Mouse (Mus musculus): ENCODE data around the gene Psmd5.
A peak's percentile ranks its signal among the peaks of the same experiment; 100 is the strongest.

Psmd5 gene

DNA sequence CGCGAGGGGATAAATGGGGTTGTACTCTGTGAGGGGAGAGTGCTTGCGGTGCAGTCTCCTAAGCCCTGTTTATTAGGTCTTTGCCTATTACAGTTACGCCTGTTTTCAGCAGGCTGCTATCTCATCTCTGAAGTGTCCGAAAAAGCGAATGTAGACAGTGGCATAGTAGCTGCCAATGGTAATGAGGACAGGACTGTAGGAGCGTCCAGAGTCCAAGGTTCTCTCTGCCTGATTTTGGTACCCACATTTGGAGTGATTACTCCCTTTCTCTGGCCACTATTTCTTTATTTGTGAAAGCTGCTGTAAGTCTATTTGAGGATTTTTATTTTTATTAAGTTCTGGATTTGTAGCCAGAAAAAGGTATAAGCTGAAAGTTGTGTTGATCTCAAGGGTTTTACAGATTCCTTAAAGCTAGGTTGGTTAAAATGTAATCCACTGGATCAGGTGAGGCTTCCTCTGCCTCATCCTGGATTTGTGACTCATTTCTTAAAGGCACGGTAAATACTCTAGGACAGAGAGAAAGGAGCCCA is at the start of gene Psmd5:
TSS of gene Psmd5 (minus strand) at position 153 of the 530 bp plus-strand sequence.
- no peak for DNase-seq (ENCODE audit: low spot score in 2 of 2)

DNA sequence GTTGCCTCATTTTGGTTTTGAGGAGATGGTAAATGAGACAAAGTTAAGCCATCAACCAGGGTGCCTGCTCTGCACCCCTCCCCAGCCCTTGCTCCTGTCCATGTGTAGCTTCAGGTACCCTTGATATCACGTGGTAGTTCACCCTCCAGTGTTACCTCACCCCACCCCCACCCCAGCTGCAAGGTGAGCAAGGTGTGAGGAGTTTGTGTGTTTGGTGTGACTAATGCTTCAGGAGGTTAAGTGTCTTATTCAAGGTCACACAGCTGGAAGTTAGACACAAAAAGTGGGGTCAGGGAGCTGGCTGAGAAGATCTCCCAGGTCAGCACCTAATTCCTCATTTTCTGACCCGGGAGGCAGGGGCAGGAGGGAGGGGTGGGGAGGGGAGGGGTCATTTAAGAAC is 48.0 kb upstream of the Psmd5 start:
- no peak for DNase-seq (ENCODE audit: low spot score in 2 of 2)

DNA sequence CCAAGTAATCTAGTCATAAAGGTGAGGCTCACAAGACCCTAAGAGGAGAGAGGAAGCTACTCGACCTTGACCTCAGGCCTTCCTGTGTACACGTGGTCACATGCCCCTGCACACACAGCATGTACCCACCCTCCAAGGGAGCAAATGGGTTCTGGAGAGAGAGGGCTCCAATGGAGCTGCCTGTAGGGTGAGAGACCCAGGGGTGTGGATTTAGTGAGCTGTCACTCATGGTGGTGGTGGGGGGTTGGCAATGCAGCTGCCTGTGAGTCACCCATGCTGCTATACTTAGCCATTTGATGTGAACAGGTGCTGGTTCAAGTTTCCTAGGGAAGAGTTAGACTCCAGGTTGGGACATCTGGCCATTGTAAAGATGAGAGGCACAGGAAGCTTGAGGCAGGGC is 45.4 kb upstream of the Psmd5 start:
- DNase-seq (ENCODE audit: low spot score in 2 of 2), result no peak

DNA sequence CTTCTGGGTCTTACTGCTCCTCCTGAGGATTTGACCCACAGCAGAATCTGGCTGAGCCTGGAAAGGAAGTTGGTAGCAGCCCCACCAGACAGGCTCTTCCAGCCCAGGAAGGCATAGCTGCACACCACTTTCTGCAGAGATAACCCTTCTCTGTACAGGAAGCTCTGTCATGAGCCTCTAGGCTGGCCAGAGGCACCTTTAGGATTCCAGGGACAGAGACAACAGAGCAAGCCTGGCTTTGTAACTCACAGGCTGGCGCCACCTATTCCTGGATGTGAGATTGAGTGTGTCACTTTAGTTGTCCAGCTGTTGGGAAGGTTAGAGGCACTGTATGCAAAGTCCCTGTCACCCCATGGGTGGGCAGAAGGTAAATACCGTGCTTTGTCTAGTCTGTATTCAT is 40.3 kb upstream of the Psmd5 start:
- DNase-seq (ENCODE audit: low spot score in 2 of 2), result no peak

DNA sequence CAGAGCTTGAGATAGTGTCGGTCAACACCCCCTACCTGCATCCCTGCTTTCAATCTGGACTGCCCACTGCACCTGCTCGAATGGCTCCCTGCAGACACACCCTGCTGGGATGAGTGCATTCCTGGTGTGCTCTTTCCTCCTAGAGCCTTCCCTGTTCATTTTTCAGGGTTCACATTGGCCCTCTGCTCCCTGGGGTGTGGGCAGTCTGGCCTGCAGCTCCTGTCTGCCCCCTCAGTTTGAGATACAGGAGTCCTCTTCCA is 40.0 kb upstream of the Psmd5 start:
- no peak for DNase-seq (ENCODE audit: low spot score in 2 of 2)

DNA sequence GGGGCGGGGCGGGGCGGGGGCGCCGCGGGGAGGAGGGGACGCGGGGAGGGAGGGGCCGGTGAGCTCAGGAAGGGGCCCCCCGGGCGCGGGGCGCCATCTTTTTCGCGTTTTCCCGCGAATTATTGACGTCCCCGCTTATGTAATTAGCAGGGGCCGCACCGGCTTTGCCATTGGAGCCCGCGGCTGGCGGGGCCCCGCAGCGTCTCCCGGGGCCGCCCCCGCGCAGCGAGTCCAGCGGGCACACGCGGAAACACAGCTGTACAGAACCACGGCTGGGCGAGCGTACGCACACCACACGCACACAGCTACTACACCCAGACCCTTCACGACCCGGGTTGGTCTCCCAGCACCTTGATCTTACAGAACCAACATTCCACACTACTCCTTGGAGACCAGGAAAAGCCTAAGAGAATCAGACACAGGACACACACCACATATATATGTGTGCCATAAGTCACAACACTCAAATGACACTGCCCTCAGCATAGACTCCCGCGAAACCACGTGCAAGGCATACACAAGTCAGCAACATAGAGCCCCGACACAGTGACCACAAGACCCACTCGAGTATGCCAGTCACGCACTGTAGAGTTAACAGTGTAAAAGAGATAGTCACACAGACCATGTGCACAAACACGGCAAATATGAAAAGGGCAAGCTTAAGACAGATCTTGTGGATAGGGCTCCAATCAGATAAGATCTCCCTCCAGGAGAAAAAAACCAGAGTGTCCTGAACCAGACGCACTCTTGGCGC is 39.5 kb upstream of the Psmd5 start:
- peak; percentile 59 to 76 for DNase-seq (ENCODE audit: low spot score in 2 of 2)

DNA sequence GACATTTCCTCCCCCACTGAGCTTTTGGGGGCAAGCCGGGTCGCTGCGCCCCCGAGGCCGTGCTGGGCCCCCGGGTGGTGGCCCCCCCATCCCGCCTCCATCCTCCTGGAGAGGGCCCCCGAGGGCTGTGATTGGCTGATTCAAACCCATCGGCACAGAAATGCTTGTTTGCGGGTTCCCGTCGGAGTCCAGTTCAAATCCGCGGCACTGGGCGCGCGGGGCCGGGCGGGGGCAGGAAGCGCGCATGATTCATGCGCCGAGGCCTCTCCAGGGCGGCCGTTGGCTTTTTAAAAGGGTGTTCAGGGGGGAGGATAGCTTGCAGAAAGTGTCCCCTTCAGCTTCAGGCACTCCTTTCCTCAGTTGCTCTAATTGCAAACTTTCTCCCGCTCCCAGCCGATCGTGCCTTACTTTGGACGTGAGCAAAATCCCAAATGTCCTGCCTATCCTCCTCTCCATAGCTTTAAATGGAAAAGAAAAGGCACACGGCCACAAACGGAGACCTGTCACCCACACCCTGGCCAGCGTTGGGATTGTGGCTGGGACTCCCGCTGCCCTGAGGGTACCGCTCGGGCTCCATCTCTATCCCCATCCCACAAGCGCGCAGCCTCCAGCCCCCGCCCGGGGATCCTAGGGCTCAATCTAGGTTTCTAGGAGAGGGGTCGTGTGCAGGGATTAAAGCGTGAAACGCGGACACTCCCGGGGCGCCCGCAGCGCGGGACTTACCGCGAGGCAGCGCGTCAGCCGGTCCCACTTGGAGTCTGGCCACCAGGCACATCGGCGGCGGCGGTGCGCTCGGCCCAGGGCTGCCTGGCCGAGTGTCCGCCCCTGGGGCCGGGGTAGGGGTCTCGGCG is 38.7 kb upstream of the Psmd5 start, which contains the start of gene Phf19:
TSS of gene Phf19 (minus strand) at position 809 of the 851 bp plus-strand sequence.
- DNase-seq (ENCODE audit: low spot score in 2 of 2), result peak; percentile 64 to 83

DNA sequence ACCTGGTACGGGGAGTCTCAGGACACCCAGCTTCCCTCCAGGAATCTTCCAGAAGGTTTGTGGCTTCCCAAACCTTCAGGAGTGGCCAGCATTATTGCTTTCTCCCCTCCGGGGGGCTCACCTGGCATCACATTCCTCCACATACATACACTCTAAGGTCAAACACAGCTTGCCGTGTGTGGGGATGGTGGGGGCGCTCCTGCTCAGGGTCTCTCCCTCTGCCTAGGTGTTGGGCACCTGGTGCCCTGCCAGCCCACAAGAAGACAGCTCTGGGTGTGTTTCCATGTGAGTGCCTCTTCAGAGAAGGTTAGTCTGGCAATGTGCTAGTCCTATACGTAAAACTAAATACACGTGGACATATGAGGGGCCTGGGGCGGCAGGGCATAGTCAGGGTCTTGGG is 37.8 kb upstream of the Psmd5 start:
- peak in 1 of 2 experiments; percentile 57 for DNase-seq (ENCODE audit: low spot score in 2 of 2)

DNA sequence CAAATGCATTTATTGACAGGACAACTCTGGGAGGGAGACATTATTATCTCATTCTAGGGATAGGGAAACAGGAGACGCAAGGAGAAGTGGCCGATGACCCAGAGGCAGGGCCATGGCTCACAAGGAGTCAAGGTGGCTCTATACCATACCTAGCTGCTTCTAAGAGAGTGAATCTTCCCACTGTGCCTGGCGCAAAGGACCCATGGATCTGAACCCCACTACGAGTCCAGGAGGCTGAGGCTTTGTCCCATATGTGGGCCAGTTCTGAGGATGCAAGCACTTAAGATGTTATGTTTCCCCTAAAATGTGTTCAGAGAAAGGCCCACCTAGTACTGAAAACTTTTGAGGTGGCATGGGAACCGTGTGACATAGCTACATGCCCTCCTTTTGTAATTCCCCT is 37.1 kb upstream of the Psmd5 start:
- DNase-seq (ENCODE audit: low spot score in 2 of 2), result no peak

DNA sequence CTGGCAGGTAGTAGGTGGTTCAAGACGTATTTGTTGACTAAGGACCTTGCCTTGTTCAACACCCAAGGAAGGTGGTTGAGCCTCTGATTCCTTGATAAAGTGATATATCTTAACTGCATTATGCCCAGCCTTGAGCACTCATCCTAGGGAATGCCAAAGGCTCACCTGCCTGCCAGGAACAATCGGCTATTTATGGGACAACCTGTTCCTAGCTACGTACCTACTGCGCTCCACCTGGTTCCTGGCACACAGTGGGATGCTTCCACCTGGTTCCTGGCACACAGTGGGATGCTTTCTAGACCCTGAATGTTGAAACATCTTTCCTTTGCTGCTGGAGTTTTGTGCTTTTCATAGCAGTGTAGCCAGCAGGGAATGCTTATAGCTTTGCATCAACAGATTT is 35.0 kb upstream of the Psmd5 start:
- DNase-seq (ENCODE audit: low spot score in 2 of 2), result no peak

DNA sequence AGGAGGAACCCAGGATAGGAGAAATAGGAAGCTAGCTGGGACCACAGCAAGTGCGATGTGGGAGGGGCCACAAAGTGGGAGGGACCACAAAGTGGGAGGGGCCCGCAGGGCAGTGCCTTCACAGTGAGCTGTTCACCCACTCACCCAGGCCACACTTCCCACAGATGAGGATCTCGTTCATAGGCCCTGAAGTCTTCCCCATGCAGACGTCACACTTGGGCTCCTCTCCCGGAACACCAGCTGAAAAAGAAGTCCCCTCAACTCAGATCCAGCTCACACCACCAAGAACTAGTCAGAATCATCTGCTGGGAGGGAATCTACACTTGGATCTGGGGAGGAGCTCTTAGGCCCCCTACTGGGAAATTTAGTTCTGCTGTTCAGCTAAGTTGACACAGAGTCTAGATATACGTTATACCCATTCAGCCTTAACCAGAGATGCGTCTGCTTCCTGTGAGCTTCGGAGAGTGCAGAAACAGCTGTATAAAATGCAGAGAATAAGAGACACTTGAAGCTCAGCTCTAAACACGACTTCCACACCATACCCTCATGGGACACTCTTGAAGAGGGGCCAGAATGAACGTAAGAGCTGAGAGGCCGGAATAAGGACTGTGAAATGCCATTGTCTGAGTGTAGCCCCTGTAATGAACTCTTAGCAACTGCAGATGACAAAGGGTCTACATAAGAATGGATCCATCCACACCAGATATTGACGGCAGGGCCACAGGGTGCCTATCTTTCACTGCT is 32.3 kb upstream of the Psmd5 start:
- DNase-seq (ENCODE audit: low spot score in 2 of 2), result peak; percentile 77 to 80

DNA sequence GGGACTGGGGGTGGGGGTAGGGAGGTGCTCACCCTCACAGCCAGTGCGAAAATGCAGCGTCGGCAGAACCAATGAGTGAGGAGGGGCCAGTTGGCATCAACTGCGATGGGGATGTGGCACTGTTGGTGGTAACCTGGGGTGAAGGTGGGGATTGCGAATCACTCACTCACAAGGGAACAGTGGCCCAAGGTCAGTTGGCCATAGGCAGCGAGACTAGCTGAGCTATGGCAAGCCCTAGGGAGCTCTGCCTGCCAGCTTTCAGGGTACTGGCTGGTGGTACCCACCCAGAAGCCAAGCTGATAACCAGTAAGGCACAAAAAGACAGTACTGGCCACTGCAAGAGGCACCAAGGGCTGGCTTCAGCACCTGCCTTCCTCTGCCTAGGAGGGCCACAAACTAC is 31.7 kb upstream of the Psmd5 start:
- no peak for DNase-seq (ENCODE audit: low spot score in 2 of 2)

DNA sequence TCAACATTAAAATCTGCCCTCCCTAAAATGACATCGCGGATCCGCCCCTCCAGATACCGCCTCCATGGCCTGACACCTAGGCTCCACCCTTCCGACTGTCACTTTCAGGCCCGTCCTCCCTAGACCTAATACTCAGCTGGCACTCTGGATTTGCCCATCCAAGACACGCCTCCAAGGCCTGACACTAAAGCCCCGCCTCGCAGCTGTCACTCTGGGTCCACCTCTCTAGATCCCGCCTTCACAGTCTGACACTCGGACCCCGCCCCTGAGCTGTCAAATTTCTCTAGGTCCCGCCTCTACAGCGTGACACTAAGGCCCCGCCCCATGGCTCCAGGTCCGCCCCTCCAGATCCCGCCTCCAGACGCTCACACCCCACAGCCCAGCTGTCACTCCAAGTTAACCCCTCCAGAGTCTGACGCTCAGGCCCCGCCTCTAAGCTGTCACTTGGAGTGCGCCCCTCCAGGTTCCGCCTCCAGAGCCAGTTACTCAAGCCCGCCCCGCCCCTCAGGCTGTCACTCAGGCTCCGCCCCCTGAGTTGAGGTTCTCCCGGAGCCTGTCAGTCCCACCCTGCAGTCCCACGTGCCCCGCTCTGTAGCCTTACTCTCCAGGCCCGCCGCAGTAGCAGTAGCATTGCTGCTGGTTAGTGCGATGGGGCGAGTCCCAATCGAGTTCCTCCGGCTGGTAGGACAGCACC is 30.2 kb upstream of the Psmd5 start:
- peak; percentile 98 to 99 for DNase-seq (ENCODE audit: low spot score in 2 of 2)

DNA sequence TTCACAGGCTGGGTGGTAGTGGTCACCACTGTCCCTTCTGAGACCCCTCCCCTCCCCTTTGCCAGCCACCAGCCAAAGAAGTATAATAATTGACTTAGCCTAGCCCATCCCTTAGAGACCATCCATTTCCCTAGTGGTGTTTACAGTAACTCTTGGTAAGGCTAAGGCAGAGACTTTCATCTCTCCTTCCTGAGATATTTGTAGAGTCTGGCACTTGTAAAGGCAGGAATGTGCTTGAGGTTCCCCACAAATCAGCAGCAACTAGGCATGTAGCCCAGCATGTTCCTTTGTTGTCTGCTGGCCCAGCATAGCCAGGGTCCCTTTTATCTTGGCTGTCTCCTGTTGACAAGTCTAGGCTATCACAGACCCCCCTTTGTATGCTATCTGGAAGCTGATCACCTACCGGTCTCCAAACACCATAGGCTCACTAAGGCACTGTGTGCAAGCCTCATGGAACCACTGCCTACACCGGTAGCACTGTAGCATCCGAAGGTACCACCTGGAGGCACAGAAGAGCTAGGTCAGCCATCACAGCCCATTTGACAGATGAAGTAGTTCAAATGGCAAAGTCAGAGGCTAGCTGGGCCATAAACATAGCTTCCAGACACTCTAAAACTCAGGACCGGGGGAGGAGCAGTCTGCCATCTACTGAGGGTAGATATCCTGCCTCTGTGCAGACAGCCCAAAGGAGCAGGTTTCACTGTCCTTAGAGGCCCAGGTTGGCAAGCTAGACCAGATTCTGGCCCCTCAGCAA is 29.1 kb upstream of the Psmd5 start:
- DNase-seq (ENCODE audit: low spot score in 2 of 2), result no peak

DNA sequence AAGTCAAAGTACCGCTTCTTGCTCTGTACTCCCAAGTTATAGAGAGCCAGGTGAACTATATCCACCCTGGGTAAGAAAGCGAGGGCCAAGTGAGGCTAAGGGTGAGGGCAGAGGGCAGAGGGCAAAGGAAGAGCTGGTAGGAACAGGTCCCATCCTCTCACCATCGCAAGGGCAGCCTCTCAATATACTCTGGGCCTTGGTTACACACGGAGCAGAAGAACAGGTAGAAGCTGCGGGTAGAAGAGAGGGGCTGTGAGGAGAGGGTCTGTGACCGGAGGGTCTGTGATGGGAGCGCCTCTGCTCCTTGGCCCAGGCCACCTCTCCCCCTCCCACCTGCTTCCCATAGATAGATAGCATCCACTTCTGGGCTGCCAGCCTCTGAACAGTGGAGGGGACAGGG is 28.4 kb upstream of the Psmd5 start:
- DNase-seq (ENCODE audit: low spot score in 2 of 2), result no peak

DNA sequence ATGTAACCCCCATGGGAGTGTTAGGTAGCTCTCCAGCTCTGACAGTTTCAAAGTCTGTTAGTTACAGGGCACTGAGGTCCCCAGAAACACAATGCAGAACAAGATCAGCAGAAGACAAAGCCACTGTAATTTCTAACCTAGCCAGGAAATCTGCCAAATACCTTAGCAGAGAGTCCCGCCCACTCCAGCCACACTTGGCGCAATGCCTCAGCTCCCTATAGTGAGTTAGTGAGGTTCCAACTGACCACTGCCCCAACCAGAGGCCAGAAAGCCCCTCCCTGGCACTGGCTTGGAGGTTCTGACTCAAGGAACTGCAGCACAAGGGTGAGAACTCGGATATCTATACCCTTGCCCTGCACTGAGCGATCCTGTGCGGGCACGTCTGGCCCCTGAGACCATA is 28.0 kb upstream of the Psmd5 start:
- DNase-seq (ENCODE audit: low spot score in 2 of 2), result no peak

DNA sequence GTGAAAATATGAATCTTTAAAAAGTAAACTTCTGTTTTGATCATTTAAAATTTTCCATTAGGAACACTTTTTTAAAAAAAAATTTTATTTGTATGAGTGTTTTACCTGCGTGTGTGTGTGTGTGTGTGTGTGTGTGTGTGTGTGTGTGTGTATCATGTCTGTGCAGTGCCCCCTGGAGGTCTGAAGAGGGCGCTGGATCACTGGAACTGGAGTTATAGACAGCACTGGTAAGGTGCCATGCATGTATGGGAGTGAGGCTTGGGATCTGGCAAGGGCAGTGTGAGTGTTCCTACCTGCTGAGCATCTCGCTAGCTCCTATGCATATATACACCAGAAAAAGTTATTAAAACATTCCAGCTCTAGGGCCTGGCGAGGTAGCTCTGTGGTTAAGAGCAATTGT is 27.0 kb upstream of the Psmd5 start:
- no peak for DNase-seq (ENCODE audit: low spot score in 2 of 2)

DNA sequence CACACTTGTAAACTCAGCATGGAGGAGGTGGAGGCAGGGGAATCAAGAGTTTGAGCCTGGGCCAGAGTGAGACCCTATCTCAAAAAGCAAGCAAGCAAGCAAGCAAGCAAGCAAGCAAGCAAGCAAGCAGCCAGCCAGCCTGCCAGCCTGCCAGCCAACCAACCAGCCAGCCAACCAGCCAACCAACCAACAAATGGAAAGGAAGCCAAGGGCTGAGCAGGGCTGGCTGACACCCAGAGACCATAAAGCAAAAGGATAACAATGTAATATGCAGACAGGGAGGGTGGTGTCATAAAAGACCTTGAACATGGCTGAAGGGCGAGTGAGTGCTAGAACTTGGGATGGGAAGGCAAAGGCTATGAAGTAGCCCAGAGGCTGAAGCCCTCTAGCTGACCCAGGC is 25.6 kb upstream of the Psmd5 start:
- no peak for DNase-seq (ENCODE audit: low spot score in 2 of 2)

DNA sequence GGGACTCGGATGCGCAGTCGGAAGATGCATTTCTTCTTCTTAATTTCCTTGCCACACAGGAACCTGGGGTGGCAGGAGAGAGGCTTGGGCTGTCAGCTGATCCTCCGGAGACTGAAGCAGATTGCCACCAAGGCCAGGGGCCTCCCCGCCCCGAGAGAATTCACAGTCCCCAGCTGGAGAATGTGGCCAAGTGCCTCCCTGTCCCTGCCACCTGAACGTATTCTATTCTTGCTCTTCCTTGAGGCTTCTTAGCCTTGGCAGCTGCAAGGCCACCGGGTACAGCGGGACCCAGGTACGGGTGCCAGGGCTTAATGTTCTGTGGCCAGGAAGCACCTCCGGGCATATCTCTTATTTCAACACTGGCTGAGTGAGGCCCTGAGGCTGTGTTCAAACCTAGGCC is 24.9 kb upstream of the Psmd5 start:
- DNase-seq (ENCODE audit: low spot score in 2 of 2), result no peak

DNA sequence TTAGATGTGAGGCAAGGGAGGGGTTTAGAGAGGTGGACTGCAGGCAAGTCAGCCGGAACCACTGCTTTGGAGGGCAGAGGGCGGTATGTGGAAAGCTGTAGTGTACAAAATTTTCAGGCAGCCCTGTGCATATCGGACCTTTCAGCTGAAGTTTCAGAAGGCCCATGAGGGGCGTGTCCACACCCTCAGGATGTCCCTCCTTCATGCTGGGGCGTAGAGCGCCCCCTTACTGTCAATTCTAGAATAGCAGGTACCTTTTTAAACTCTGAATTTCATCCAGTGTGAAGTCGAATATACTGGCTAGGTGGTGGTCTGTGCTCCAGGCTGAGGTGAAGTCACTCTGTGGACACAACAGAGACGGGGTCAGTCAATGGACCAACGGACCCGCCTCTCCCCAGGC is 23.1 kb upstream of the Psmd5 start:
- DNase-seq (ENCODE audit: low spot score in 2 of 2), result peak in 1 of 2 experiments; percentile 59

Data from spleen, postnatal 4 days (tissue).